Mouse (Mus musculus): ENCODE data around the gene Arsk.
A peak's percentile ranks its signal among the peaks of the same experiment; 100 is the strongest.

The Arsk gene

GRCm38 (mm10) chr13:76021782-76022181, 76.7 kb downstream of the Arsk start:
- no peak for DNase-seq

DNA sequence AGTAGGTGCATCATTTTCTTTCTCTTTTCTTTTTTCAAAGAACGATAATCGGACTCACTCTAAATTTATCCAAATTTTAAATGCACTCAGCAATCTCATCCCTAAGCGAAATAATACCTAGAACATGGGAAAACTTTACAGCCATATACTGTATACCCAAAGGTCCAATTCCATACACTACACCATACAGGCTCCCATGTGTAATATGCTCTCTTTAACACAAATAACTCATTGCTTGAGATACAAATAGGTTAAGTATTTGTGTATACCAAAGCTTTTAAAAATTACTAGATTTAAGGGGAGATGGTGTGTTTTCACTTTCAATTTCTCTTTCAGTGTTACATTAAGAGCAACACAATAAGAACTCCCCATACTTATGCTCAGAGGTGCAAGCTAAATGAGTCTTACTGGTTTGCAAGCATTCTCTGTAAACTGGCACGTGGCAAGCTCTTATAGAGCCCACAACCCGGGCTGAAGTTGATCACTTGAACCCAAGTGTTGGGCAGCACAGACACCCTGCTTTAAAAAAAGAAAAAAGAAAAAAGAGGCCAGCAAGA, 79.5 kb downstream of the Arsk start:
- DNase-seq = no peak

DNA sequence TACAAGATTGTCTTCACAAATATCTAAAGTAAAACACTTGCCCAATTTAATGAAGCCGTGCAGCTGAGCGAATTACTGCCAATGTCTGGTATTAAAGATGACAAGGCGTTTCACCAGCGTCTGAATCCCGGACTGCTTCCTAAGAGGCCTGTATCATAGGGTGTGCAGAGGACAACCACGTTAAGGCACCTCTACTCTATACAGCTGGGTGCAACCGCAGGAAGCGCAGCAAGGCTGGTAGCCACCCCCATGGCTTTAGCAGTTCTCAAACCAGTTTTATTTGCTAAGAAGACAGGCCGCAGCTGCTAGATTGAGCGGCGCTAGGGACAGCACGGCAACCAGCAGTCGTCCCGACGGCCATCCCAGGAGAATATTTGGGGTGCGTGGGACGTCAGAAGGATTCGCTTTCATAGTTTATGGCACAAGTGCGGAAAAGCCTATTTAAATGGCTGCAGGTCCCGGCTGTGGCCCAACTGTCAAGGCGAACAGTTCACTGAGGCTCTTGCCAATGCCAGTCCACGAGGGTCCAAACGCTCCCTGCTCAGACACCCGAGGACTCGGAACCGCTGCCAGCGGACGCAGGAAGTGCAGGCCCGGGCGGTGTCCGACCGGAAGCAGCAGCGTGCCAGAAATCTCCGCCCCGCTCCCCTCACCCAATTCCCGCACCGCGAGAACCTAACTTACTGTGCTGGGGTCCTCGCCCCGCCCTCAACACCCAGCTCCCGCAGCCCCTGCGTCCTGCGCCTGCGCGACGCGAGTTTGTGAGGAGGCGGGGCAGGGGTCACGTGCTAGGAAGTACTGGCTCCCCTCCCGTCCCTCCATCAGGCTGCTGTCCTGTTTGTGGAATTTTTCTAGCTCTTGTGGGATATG, 80.3 kb downstream of the Arsk start, which contains the start of gene Rfesd:
Gene Rfesd (minus strand): TSS at position 746 of the 870 bp plus-strand sequence.
- DNase-seq = peak; percentile 97

- DNase-seq = no peak
These were observed 81.0 kb downstream of the Arsk start for GRCm38 (mm10) chr13:76017465-76017864.

GRCm38 (mm10) chr13:76014511-76014910, 83.9 kb downstream of the Arsk start:
- DNase-seq = no peak

Measured in thymus, adult 18-20 months (tissue).